In genomic region chr10:88501370-88501769, GRCm38 (mm10) we compare ENCODE assay signal across 19 mouse cellular contexts. TPM values are rescaled to one million over a fixed set of nuclear protein-coding genes. Genes with fewer than 3 reads are reported as not detected.
DNase-seq lines count a peak whose midpoint lies in the region; ATAC-seq and TF ChIP-seq lines count a peak whose summit lies in the region.
"Had no signal": no experiment of that assay in that cellular context is flagged by ENCODE, and none has a peak within 500 bp of the region (broad histone marks: within the 10 kb centered on the region; RNA-seq: fewer than 3 reads in every experiment).

No protein-coding gene starts in this region.

- no peak overlapping the region for H3K27ac ChIP-seq in neural tube, embryonic 13.5 days (replicated peaks)
- H3K27ac ChIP-seq in neural tube, embryonic 15.5 days (replicated peaks) = no peak overlapping the region
- H3K27ac ChIP-seq in lung, postnatal 0 days (ENCODE audit: low read length) = peak overlapping the region; percentile 88
- H3K27ac ChIP-seq: hindbrain, embryonic 10.5 days; liver, embryonic 15.5 days had no signal

- TF ChIP-seq CTCF in lung, postnatal 0 days (IDR thresholded peaks at IDR 0.05) = no peak

- no peaks in the 10 kb centered on the region for H3K36me3 ChIP-seq in neural tube, embryonic 13.5 days
- no peaks in the 10 kb centered on the region for H3K36me3 ChIP-seq in neural tube, embryonic 15.5 days
- H3K36me3 ChIP-seq in lung, postnatal 0 days (ENCODE audit: insufficient read depth, low read length) = no peaks in the 10 kb centered on the region
- H3K36me3 ChIP-seq: heart, embryonic 12.5 days; hindbrain, embryonic 10.5 days; liver, embryonic 15.5 days had no signal

- WGBS in neural tube, embryonic 13.5 days = 85% methylated on average over 10 of the region's 10 CpGs
- 88% methylated on average over 10 of the region's 10 CpGs for WGBS in neural tube, embryonic 15.5 days
- WGBS in lung, postnatal 0 days = 28% methylated on average over 10 of the region's 10 CpGs

- peaks cover 30% of the 10 kb centered on the region for H3K4me1 ChIP-seq in neural tube, embryonic 13.5 days (replicated peaks)
- H3K4me1 ChIP-seq in neural tube, embryonic 15.5 days = peaks cover 17% of the 10 kb centered on the region
- peaks cover 2% of the 10 kb centered on the region; the same call in 1 of the 2 replicates for H3K4me1 ChIP-seq in lung, postnatal 0 days (ENCODE audit: insufficient read depth, low read depth, low read length)

- 0 out of 2 replicates have a peak overlapping the region, but pooled peaks have one; percentile 75 for H3K4me2 ChIP-seq in neural tube, embryonic 13.5 days
- H3K4me2 ChIP-seq in neural tube, embryonic 15.5 days = no peak overlapping the region
- H3K4me2 ChIP-seq in lung, postnatal 0 days (replicated peaks; ENCODE audit: low read depth, low read length) = peak overlapping the region; percentile 76
- H3K4me2 ChIP-seq: liver, embryonic 15.5 days had no signal

- no peak for ATAC-seq in neural tube, embryonic 13.5 days (ENCODE audit: low read depth)
- no peak for ATAC-seq in neural tube, embryonic 15.5 days (ENCODE audit: low FRiP score)
- peak; percentile 20 for ATAC-seq in lung, postnatal 0 days

- no peaks in the 10 kb centered on the region for H3K27me3 ChIP-seq in neural tube, embryonic 13.5 days
- no peaks in the 10 kb centered on the region for H3K27me3 ChIP-seq in neural tube, embryonic 15.5 days (replicated peaks)
- H3K27me3 ChIP-seq in lung, postnatal 0 days (replicated peaks; ENCODE audit: insufficient read depth, low read length) = no peaks in the 10 kb centered on the region
- H3K27me3 ChIP-seq: heart, embryonic 12.5 days had no signal

- peak; percentile 84 for TF ChIP-seq EP300 in lung, postnatal 0 days (IDR thresholded peaks at IDR 0.05)

- H3K4me3 ChIP-seq in neural tube, embryonic 13.5 days = no peak overlapping the region
- H3K4me3 ChIP-seq in neural tube, embryonic 15.5 days (replicated peaks) = no peak overlapping the region
- 0 out of 2 replicates have a peak overlapping the region, but pooled peaks have one; percentile 90 for H3K4me3 ChIP-seq in lung, postnatal 0 days (ENCODE audit: low read depth, low read length)
- H3K4me3 ChIP-seq: heart, embryonic 12.5 days; liver, embryonic 15.5 days had no signal

- no peak overlapping the region for H3K9ac ChIP-seq in neural tube, embryonic 13.5 days
- no peak overlapping the region for H3K9ac ChIP-seq in neural tube, embryonic 15.5 days (replicated peaks)
- H3K9ac ChIP-seq in lung, postnatal 0 days (replicated peaks; ENCODE audit: low read depth) = no peak overlapping the region
- H3K9ac ChIP-seq: heart, embryonic 12.5 days; liver, embryonic 15.5 days had no signal

- peak; percentile 11 for DNase-seq in embryo, embryonic 11 days
- no peak for DNase-seq in embryo, embryonic 9.5 days (ENCODE audit: extremely low spot score)
- DNase-seq in lung, postnatal 0 days (ENCODE audit: low spot score) = peak; percentile 77
- no peak for DNase-seq in urinary bladder, postnatal 10 days (ENCODE audit: low spot score)
- DNase-seq in cerebellum, adult 11-12 months = no peak
- DNase-seq in testis, postnatal 10 days (ENCODE audit: low spot score) = no peak
- DNase-seq: adrenal gland, postnatal 36 days; cerebellum, postnatal 25 days; gastrocnemius, postnatal 14 days; retina, postnatal 1 day; thymus, postnatal 25 days had no signal

- H3K9me3 ChIP-seq in neural tube, embryonic 13.5 days = no peaks in the 10 kb centered on the region
- no peaks in the 10 kb centered on the region for H3K9me3 ChIP-seq in neural tube, embryonic 15.5 days (replicated peaks)
- H3K9me3 ChIP-seq in lung, postnatal 0 days (ENCODE audit: low read length) = no peaks in the 10 kb centered on the region
- H3K9me3 ChIP-seq: heart, embryonic 12.5 days; hindbrain, embryonic 10.5 days; liver, embryonic 15.5 days had no signal

RNA-seq across cellular contexts. Expression of gene Chpt1, which starts 2.5 kb away (rescaled TPM):
- polyA plus RNA-seq in neural tube, embryonic 13.5 days (2015; fragmentation: Nextera tagmentation; extraction: Ambion mirVana) = 15.3 and 18.2 TPM in 2 replicates
- polyA plus RNA-seq in neural tube, embryonic 15.5 days (2015; fragmentation: Nextera tagmentation; extraction: Ambion mirVana) = 23.1 and 23.9 TPM in 2 replicates
- 120 and 125 TPM in 2 replicates for polyA plus RNA-seq in lung, postnatal 0 days (2015; fragmentation: Nextera tagmentation; extraction: Ambion mirVana)

RNA-seq across cellular contexts. Expression of gene Sycp3, which starts 42.0 kb away (rescaled TPM):
- polyA plus RNA-seq in neural tube, embryonic 13.5 days (2015; fragmentation: Nextera tagmentation; extraction: Ambion mirVana) = 0.39 TPM in 1 of 2 replicates, not detected in the other
- polyA plus RNA-seq in neural tube, embryonic 15.5 days (2015; fragmentation: Nextera tagmentation; extraction: Ambion mirVana) = 0.50 TPM in 1 of 2 replicates, not detected in the other
- not detected in 2 replicates for polyA plus RNA-seq in lung, postnatal 0 days (2015; fragmentation: Nextera tagmentation; extraction: Ambion mirVana)
- polyA plus RNA-seq: embryonic facial prominence, embryonic 11.5 days; hindbrain, embryonic 10.5 days; neural tube, embryonic 14.5 days; stomach, embryonic 14.5 days had no signal

Comparison
In these comparisons a context has a peak if more than half of its experiments do, and no peak if none do; other contexts are left out.
1. DNase-seq: peak in embryo, embryonic 11 days (single experiment) and lung, postnatal 0 days (single experiment); none in embryo, embryonic 9.5 days (single experiment), urinary bladder, postnatal 10 days (single experiment), cerebellum, adult 11-12 months (single experiment) and testis, postnatal 10 days (single experiment).